Mouse (Mus musculus) erythroid progenitor cell, adult 5-6 weeks (primary cell): ENCODE data around the gene Gm7233. TPM values are rescaled to one million over a fixed set of nuclear protein-coding genes. Genes with fewer than 3 reads are reported as not detected.
"Not testable (repeated sequence)": the region's sequence is repeated elsewhere in the genome, so short reads cannot be mapped to it uniquely, and the experiment has no call there.

ENCODE experiments used
- ATAC-seq: replicated peaks from 2 replicates; pipeline ENCODE4 v1.8.0; 2016; ENCODE audit warnings: moderate number of reproducible peaks, mild to moderate bottlenecking, moderate TSS enrichment, inconsistent platforms; ENCODE audit not compliant: poor library complexity, low FRiP score, severe bottlenecking
- total RNA-seq, 2 experiments: library from RNA; stranded (forward) in 1 of 2; stranded (reverse) in 1 of 2; fragments of 150-400 nt in 1 of 2; fragments of 186-747, 209-891 nt in 1 of 2; gene quantifications; 2 replicates each; pipeline versions ENCODE4 v1.2.3 to v1.2.4; 2015 to 2017; ENCODE audit warnings: low replicate concordance in 2 of 2

Gene Gm7233
- total RNA-seq (2015; ENCODE audit: low replicate concordance), result not detected in 2 replicates
- total RNA-seq (2017; ENCODE audit: low replicate concordance), result not detected in 2 replicates

DNA sequence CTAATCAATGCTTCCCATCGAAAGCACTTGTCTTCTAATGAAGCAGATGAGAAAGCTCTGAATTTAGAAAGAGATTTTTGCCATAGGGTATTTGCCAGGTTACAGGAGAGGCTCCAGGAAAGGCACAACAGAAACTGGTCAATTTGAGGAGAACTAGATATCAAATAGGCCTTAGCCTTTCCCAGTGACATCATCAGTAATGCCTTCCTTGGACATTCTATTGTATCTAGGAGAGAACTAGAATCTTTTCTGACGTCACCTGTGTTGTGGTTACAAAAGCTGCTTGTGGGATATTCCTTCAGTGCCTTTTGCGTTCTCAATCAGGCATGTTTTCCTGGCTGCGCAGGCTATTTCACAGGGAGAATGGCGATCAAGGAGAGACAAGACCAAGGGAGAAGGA, at the start of gene Gm7233:
Gm7233 (plus strand) TSS at position 301 of the 400 bp plus-strand sequence.
- ATAC-seq, result not testable (repeated sequence)

DNA sequence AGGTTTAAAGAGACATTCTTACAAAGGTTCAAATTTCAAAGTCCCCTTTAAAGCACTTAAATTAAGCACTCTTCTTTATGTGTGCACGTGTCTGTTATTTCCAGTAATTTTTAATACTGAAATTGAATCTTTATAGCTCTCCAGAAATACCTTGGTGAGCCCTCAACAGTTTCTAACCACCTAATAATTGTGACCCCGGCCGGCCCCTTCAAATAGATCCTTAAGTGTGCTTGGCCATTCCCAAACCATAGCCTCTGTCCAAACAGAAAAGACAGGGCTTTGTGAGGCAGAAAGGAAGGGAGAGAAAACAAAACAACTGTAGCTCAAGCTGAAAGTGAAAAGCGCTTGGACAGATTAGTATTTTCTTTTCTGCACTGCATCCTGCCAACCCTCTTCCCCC, 12.5 kb upstream of the Gm7233 start:
- ATAC-seq, result not testable (repeated sequence)

DNA sequence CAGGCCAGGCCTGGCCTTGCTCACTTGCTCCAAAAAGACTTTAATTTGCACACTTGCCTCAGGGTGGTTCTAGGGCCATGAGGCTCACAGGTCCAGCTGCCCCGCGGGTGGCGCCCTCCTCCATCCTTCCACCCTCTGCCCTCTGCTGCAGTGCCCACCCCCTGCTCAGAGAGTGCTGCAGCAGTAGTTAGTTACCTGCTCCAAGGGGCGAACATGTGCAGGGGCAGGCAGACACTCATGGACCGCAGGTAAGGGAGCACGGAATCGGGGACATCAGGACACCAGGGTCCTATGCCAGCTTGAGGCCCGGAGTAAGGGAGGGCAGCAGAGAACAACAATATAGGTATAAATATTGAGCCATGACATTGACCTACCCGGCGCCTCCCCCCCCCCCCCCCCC, 11.7 kb upstream of the Gm7233 start:
- not testable (repeated sequence) for ATAC-seq

DNA sequence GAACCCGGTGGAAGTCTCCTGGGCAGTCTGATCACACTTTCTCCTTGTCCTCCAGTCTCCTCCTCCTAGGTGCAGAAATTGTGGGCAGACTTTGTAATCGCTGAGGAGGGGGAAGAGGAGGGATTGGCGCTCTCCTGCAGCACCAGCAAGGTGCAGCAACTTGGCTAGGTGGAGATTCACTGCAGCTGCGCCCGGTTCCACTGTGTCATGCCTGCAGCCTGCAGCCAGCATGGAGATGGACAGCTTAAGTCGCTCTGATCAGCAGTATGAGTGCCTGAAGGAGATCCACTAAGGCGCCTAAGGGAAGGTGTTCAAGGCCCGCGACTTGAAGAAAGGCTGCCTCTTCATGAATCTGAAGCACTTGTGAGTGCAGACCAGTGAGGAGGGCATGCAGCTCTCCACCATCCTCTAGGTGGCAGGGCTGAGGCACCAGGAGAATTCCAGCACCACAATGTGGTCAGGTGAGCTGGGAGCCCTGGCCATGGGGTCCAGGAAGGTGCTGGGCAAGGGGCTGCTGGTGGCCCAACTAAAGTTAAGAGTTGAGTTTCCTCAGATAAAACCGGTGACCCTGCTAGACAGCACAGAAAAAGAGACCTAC, 11.0 kb upstream of the Gm7233 start:
- ATAC-seq, result not testable (repeated sequence)

DNA sequence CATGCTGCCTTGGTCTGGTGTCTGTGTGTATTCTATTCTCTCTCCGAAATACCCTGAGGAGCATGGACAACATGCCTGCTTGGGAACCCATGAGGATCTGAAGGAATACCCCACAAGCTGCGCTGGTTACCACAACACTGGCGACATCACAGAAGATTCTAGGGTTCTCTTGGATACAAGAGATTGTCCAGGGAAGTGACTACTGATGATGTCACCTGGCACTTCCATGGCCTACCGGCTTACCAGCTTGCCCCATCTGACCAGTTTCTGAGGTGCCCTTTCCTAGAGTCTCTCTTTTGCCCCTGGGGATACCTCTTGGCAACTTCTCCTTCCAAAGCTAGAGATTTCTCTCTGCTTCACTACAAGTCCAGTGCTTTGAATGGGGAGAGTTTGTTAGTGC, 55.5 kb downstream of the Gm7233 start, which contains the start of gene Gm8122:
Gm8122 (minus strand) TSS at position 101 of the 400 bp plus-strand sequence.
- ATAC-seq, result not testable (repeated sequence)

Other genes starting within 250 kb of the Gm7233 start
- gene Gm8082, start 186.2 kb upstream of the Gm7233 start, total RNA-seq (2015; ENCODE audit: low replicate concordance), result not detected in 2 replicates
- gene Gm8082, start 186.2 kb upstream of the Gm7233 start, total RNA-seq (2017; ENCODE audit: low replicate concordance), result not detected in 2 replicates
- not detected in 2 replicates for gene Gm10376, start 164.2 kb upstream of the Gm7233 start, total RNA-seq (2015; ENCODE audit: low replicate concordance)
- gene Gm10376, start 164.2 kb upstream of the Gm7233 start, total RNA-seq (2017; ENCODE audit: low replicate concordance), result not detected in 2 replicates
- not detected in 2 replicates for gene Gm8094, start 103.2 kb upstream of the Gm7233 start, total RNA-seq (2015; ENCODE audit: low replicate concordance)
- gene Gm8094, start 103.2 kb upstream of the Gm7233 start, total RNA-seq (2017; ENCODE audit: low replicate concordance), result not detected in 2 replicates
- gene Gm8104, start 79.3 kb upstream of the Gm7233 start, total RNA-seq (2015; ENCODE audit: low replicate concordance), result not detected in 2 replicates
- gene Gm8104, start 79.3 kb upstream of the Gm7233 start, total RNA-seq (2017; ENCODE audit: low replicate concordance), result not detected in 2 replicates
- gene Gm8122, start 55.4 kb downstream of the Gm7233 start, total RNA-seq (2015; ENCODE audit: low replicate concordance), result not detected in 2 replicates
- gene Gm8122, start 55.4 kb downstream of the Gm7233 start, total RNA-seq (2017; ENCODE audit: low replicate concordance), result not detected in 2 replicates
- not detected in 2 replicates for gene Gm8126, start 78.8 kb downstream of the Gm7233 start, total RNA-seq (2015; ENCODE audit: low replicate concordance)
- gene Gm8126, start 78.8 kb downstream of the Gm7233 start, total RNA-seq (2017; ENCODE audit: low replicate concordance), result not detected in 2 replicates
- gene Gm9732, start 95.2 kb downstream of the Gm7233 start, total RNA-seq (2015; ENCODE audit: low replicate concordance), result not detected in 2 replicates
- gene Gm9732, start 95.2 kb downstream of the Gm7233 start, total RNA-seq (2017; ENCODE audit: low replicate concordance), result not detected in 2 replicates
- not detected in 2 replicates for gene Gm8127, start 114.0 kb downstream of the Gm7233 start, total RNA-seq (2015; ENCODE audit: low replicate concordance)
- not detected in 2 replicates for gene Gm8127, start 114.0 kb downstream of the Gm7233 start, total RNA-seq (2017; ENCODE audit: low replicate concordance)
- not detected in 2 replicates for gene 1700001F09Rik, start 167.9 kb downstream of the Gm7233 start, total RNA-seq (2015; ENCODE audit: low replicate concordance)
- not detected in 2 replicates for gene 1700001F09Rik, start 167.9 kb downstream of the Gm7233 start, total RNA-seq (2017; ENCODE audit: low replicate concordance)
- gene Gm8138, start 236.5 kb downstream of the Gm7233 start, total RNA-seq (2015; ENCODE audit: low replicate concordance), result not detected in 2 replicates
- gene Gm8138, start 236.5 kb downstream of the Gm7233 start, total RNA-seq (2017; ENCODE audit: low replicate concordance), result not detected in 2 replicates